Mouse (Mus musculus): Measurements from ENCODE around the gene Pnkd. TPM values are rescaled to one million over a fixed set of nuclear protein-coding genes. Genes with fewer than 3 reads are reported as not detected.

Pnkd gene
- 185 and 201 TPM in 2 replicates for polyA plus RNA-seq (2012; rRNA removed)

GRCm38 (mm10) chr1:74284543-74285160 lies at the start of gene Pnkd, which contains the start of gene Aamp:
Gene Pnkd (plus strand): TSS chr1:74284930.
Gene Aamp (minus strand): TSS chr1:74284738.
- DNase-seq, result peak; percentile 99 to 100
- under 1% methylated on average over 56 of the region's 56 CpGs for WGBS
- H3K4me3 ChIP-seq (replicated peaks; ENCODE audit: insufficient read depth, low read depth, low read length), result peak within 1 kb of the TSS; percentile 92
- TF ChIP-seq CTCF (IDR thresholded peaks at IDR 0.05; ENCODE audit: borderline replicate concordance, insufficient read depth, low read depth, low read length) (no peak), POLR2A (IDR thresholded peaks at IDR 0.05; ENCODE audit: borderline replicate concordance, insufficient read depth, low read length) (peak; percentile 69; the same call in 1 of the 2 replicates)
- H3K4me1 ChIP-seq (ENCODE audit: control insufficient read depth, insufficient read depth, low read length), result peaks cover 15% of the 10 kb centered on the region
- no peaks in the 10 kb centered on the region for H3K27me3 ChIP-seq (ENCODE audit: control insufficient read depth, insufficient read depth, low read length)
- H3K27ac ChIP-seq (ENCODE audit: insufficient read depth, low read length), result peak within 1 kb of the TSS; percentile 40; the same call in 1 of the 2 replicates

GRCm38 (mm10) chr1:74235938-74236589 lies 48.7 kb upstream of the Pnkd start, which contains the start of gene Arpc2:
Gene Arpc2 (plus strand): TSS chr1:74236084.
- Histone ChIP-seq H3K27ac (ENCODE audit: insufficient read depth, low read length) (peak within 1 kb of the TSS; percentile 82), H3K4me3 (replicated peaks; ENCODE audit: insufficient read depth, low read depth, low read length) (peak within 1 kb of the TSS; percentile 72), H3K4me1 (ENCODE audit: control insufficient read depth, insufficient read depth, low read length) (peaks cover 5% of the 10 kb centered on the region), H3K27me3 (ENCODE audit: control insufficient read depth, insufficient read depth, low read length) (no peaks in the 10 kb centered on the region)
- WGBS, result 2% methylated on average over 55 of the region's 55 CpGs
- no peak for TF ChIP-seq CTCF (IDR thresholded peaks at IDR 0.05; ENCODE audit: borderline replicate concordance, insufficient read depth, low read depth, low read length)
- TF ChIP-seq POLR2A (IDR thresholded peaks at IDR 0.05; ENCODE audit: borderline replicate concordance, insufficient read depth, low read length), result peak; percentile 100
- peak; percentile 96 to 97 for DNase-seq

- Histone ChIP-seq H3K4me1 (ENCODE audit: control insufficient read depth, insufficient read depth, low read length) (peaks cover 5% of the 10 kb centered on the region), H3K27me3 (ENCODE audit: control insufficient read depth, insufficient read depth, low read length) (no peaks in the 10 kb centered on the region), H3K4me3 (replicated peaks; ENCODE audit: insufficient read depth, low read depth, low read length) (peak overlapping the region; percentile 72), H3K27ac (ENCODE audit: insufficient read depth, low read length) (peak overlapping the region; percentile 8; the same call in 1 of the 2 replicates)
- WGBS, result under 1% methylated on average over 54 of the region's 57 CpGs
- no peak for TF ChIP-seq POLR2A (IDR thresholded peaks at IDR 0.05; ENCODE audit: borderline replicate concordance, insufficient read depth, low read length)
- TF ChIP-seq CTCF (IDR thresholded peaks at IDR 0.05; ENCODE audit: borderline replicate concordance, insufficient read depth, low read depth, low read length), result no peak
- DNase-seq, result no peak
Observed at GRCm38 (mm10) chr1:74236590-74237317, 48.0 kb upstream of the Pnkd start.

- TF ChIP-seq POLR2A (IDR thresholded peaks at IDR 0.05; ENCODE audit: borderline replicate concordance, insufficient read depth, low read length) (no peak), CTCF (IDR thresholded peaks at IDR 0.05; ENCODE audit: borderline replicate concordance, insufficient read depth, low read depth, low read length) (no peak)
- DNase-seq, result no peak
- Histone ChIP-seq H3K4me1 (ENCODE audit: control insufficient read depth, insufficient read depth, low read length) (peaks cover 5% of the 10 kb centered on the region), H3K27ac (ENCODE audit: insufficient read depth, low read length) (no peak overlapping the region), H3K27me3 (ENCODE audit: control insufficient read depth, insufficient read depth, low read length) (no peaks in the 10 kb centered on the region), H3K4me3 (replicated peaks; ENCODE audit: insufficient read depth, low read depth, low read length) (no peak overlapping the region)
- 33% methylated on average over 5 of the region's 5 CpGs for WGBS
Observed at GRCm38 (mm10) chr1:74237671-74238070, 47.1 kb upstream of the Pnkd start.

- TF ChIP-seq CTCF (IDR thresholded peaks at IDR 0.05; ENCODE audit: borderline replicate concordance, insufficient read depth, low read depth, low read length), result no peak
- no peak for TF ChIP-seq POLR2A (IDR thresholded peaks at IDR 0.05; ENCODE audit: borderline replicate concordance, insufficient read depth, low read length)
- 64% methylated on average over 1 of the region's 1 CpGs for WGBS
- H3K4me1 ChIP-seq (ENCODE audit: control insufficient read depth, insufficient read depth, low read length), result peaks cover 5% of the 10 kb centered on the region
- H3K4me3 ChIP-seq (replicated peaks; ENCODE audit: insufficient read depth, low read depth, low read length), result peak overlapping the region; percentile 1
- no peak for DNase-seq
- H3K27ac ChIP-seq (ENCODE audit: insufficient read depth, low read length), result no peak overlapping the region
- no peaks in the 10 kb centered on the region for H3K27me3 ChIP-seq (ENCODE audit: control insufficient read depth, insufficient read depth, low read length)
Observed at GRCm38 (mm10) chr1:74238136-74238535, 46.6 kb upstream of the Pnkd start.

- H3K27me3 ChIP-seq (ENCODE audit: control insufficient read depth, insufficient read depth, low read length), result no peaks in the 10 kb centered on the region
- H3K4me1 ChIP-seq (ENCODE audit: control insufficient read depth, insufficient read depth, low read length), result peaks cover 5% of the 10 kb centered on the region
- 74% methylated on average over 7 of the region's 7 CpGs for WGBS
- DNase-seq, result no peak
- no peak for TF ChIP-seq CTCF (IDR thresholded peaks at IDR 0.05; ENCODE audit: borderline replicate concordance, insufficient read depth, low read depth, low read length)
- TF ChIP-seq POLR2A (IDR thresholded peaks at IDR 0.05; ENCODE audit: borderline replicate concordance, insufficient read depth, low read length), result no peak
- no peak overlapping the region for H3K4me3 ChIP-seq (replicated peaks; ENCODE audit: insufficient read depth, low read depth, low read length)
- H3K27ac ChIP-seq (ENCODE audit: insufficient read depth, low read length), result no peak overlapping the region
Observed at GRCm38 (mm10) chr1:74239162-74239561, 45.6 kb upstream of the Pnkd start.

GRCm38 (mm10) chr1:74239618-74240017 lies 45.1 kb upstream of the Pnkd start:
- no peak overlapping the region for H3K27ac ChIP-seq (ENCODE audit: insufficient read depth, low read length)
- no peak overlapping the region for H3K4me3 ChIP-seq (replicated peaks; ENCODE audit: insufficient read depth, low read depth, low read length)
- TF ChIP-seq POLR2A (IDR thresholded peaks at IDR 0.05; ENCODE audit: borderline replicate concordance, insufficient read depth, low read length) (no peak), CTCF (IDR thresholded peaks at IDR 0.05; ENCODE audit: borderline replicate concordance, insufficient read depth, low read depth, low read length) (no peak)
- no peak for DNase-seq
- WGBS, result 37% methylated on average over 11 of the region's 11 CpGs
- peaks cover 5% of the 10 kb centered on the region for H3K4me1 ChIP-seq (ENCODE audit: control insufficient read depth, insufficient read depth, low read length)
- H3K27me3 ChIP-seq (ENCODE audit: control insufficient read depth, insufficient read depth, low read length), result no peaks in the 10 kb centered on the region
